17 mouse cellular contexts compared by ENCODE assay signal in genomic region chr11:118723166-118723565, GRCm38 (mm10).
DNase-seq lines count a peak whose midpoint lies in the region; ATAC-seq and TF ChIP-seq lines count a peak whose summit lies in the region.
"Had no signal": no experiment of that assay in that cellular context is flagged by ENCODE, and none has a peak within 500 bp of the region (broad histone marks: within the 10 kb centered on the region; RNA-seq: fewer than 3 reads in every experiment).

No protein-coding gene starts in this region.

- H3K9me3 ChIP-seq in hindbrain, embryonic 14.5 days (ENCODE audit: control insufficient read depth, low read length): no peaks in the 10 kb centered on the region
- H3K9me3 ChIP-seq in hindbrain, embryonic 10.5 days: no peaks in the 10 kb centered on the region
- H3K9me3 ChIP-seq in lung, embryonic 14.5 days (ENCODE audit: low read depth, low read length): no peaks in the 10 kb centered on the region
- H3K9me3 ChIP-seq in neural tube, embryonic 15.5 days (replicated peaks): no peaks in the 10 kb centered on the region
- H3K9me3 ChIP-seq: embryonic facial prominence, embryonic 12.5 days; forebrain, embryonic 15.5 days; heart, embryonic 13.5 days had no signal

- 70% methylated on average over 8 of the region's 8 CpGs for WGBS in hindbrain, embryonic 14.5 days
- 75% methylated on average over 8 of the region's 8 CpGs for WGBS in hindbrain, embryonic 10.5 days
- WGBS in lung, embryonic 14.5 days: 36% methylated on average over 8 of the region's 8 CpGs
- WGBS in neural tube, embryonic 15.5 days: 74% methylated on average over 8 of the region's 8 CpGs

- H3K4me1 ChIP-seq in hindbrain, embryonic 14.5 days (replicated peaks; ENCODE audit: control insufficient read depth, insufficient read depth, low read length): peaks cover 26% of the 10 kb centered on the region
- peaks cover 47% of the 10 kb centered on the region for H3K4me1 ChIP-seq in hindbrain, embryonic 10.5 days (replicated peaks)
- peaks cover 13% of the 10 kb centered on the region for H3K4me1 ChIP-seq in lung, embryonic 14.5 days (ENCODE audit: insufficient read depth)
- H3K4me1 ChIP-seq in neural tube, embryonic 15.5 days: peaks cover 41% of the 10 kb centered on the region
- H3K4me1 ChIP-seq: embryonic facial prominence, embryonic 12.5 days had no signal

- H3K27ac ChIP-seq in hindbrain, embryonic 14.5 days: peak overlapping the region; percentile 57
- no peak overlapping the region for H3K27ac ChIP-seq in hindbrain, embryonic 10.5 days
- no peak overlapping the region for H3K27ac ChIP-seq in lung, embryonic 14.5 days (ENCODE audit: low read depth)
- H3K27ac ChIP-seq in neural tube, embryonic 15.5 days (replicated peaks): peak overlapping the region; percentile 42
- H3K27ac ChIP-seq: embryonic facial prominence, embryonic 12.5 days; forebrain, embryonic 15.5 days; heart, embryonic 13.5 days had no signal

- no peak for DNase-seq in hindbrain, embryonic 14.5 days (ENCODE audit: low spot score)
- no peak for DNase-seq in hindbrain, embryonic 10.5 days (ENCODE audit: low spot score)
- peak; percentile 62 for DNase-seq in lung, embryonic 14.5 days
- DNase-seq in lung, postnatal 25 days (ENCODE audit: low spot score): no peak
- DNase-seq in lung, postnatal 36 days: peak; percentile 13
- DNase-seq in layer of hippocampus, adult 11-12 months (ENCODE audit: low spot score): no peak
- DNase-seq: adrenal gland, postnatal 10 days; cerebellum, adult 11-12 months; cerebellum, adult 9-10 months; cerebellum, postnatal 25 days; gastrocnemius, postnatal 36 days; heart, adult 11 months; heart, postnatal 36 days had no signal

- H3K9ac ChIP-seq in hindbrain, embryonic 14.5 days: no peak overlapping the region
- no peak overlapping the region for H3K9ac ChIP-seq in lung, embryonic 14.5 days
- H3K9ac ChIP-seq in neural tube, embryonic 15.5 days (replicated peaks): no peak overlapping the region
- H3K9ac ChIP-seq: embryonic facial prominence, embryonic 12.5 days; forebrain, embryonic 15.5 days; heart, embryonic 13.5 days had no signal

- no peak overlapping the region for H3K4me2 ChIP-seq in hindbrain, embryonic 14.5 days (replicated peaks)
- no peak overlapping the region for H3K4me2 ChIP-seq in lung, embryonic 14.5 days
- H3K4me2 ChIP-seq in neural tube, embryonic 15.5 days: no peak overlapping the region
- H3K4me2 ChIP-seq: embryonic facial prominence, embryonic 12.5 days; forebrain, embryonic 15.5 days; heart, embryonic 13.5 days had no signal

- no peaks in the 10 kb centered on the region for H3K27me3 ChIP-seq in hindbrain, embryonic 14.5 days (ENCODE audit: control insufficient read depth, insufficient read depth, low read length)
- H3K27me3 ChIP-seq in hindbrain, embryonic 10.5 days (ENCODE audit: insufficient read depth, poor library complexity, severe bottlenecking): no peaks in the 10 kb centered on the region
- no peaks in the 10 kb centered on the region for H3K27me3 ChIP-seq in lung, embryonic 14.5 days (ENCODE audit: insufficient read depth, low read length)
- no peaks in the 10 kb centered on the region for H3K27me3 ChIP-seq in neural tube, embryonic 15.5 days (replicated peaks)
- H3K27me3 ChIP-seq: embryonic facial prominence, embryonic 12.5 days; forebrain, embryonic 15.5 days had no signal

- no peak for TF ChIP-seq CTCF in lung, embryonic 14.5 days (IDR thresholded peaks at IDR 0.05; ENCODE audit: low read depth)

- no peak for ATAC-seq in hindbrain, embryonic 14.5 days (ENCODE audit: low FRiP score)
- peak; percentile 39; the same call in 1 of the 2 replicates for ATAC-seq in lung, embryonic 14.5 days (ENCODE audit: insufficient read depth)
- ATAC-seq in neural tube, embryonic 15.5 days (ENCODE audit: low FRiP score): no peak
- ATAC-seq: forebrain, embryonic 15.5 days had no signal

- H3K4me3 ChIP-seq in hindbrain, embryonic 14.5 days (replicated peaks; ENCODE audit: low read length): no peak overlapping the region
- no peak overlapping the region for H3K4me3 ChIP-seq in hindbrain, embryonic 10.5 days
- no peak overlapping the region for H3K4me3 ChIP-seq in lung, embryonic 14.5 days (ENCODE audit: low read depth, low read length)
- H3K4me3 ChIP-seq in neural tube, embryonic 15.5 days (replicated peaks): no peak overlapping the region
- H3K4me3 ChIP-seq: embryonic facial prominence, embryonic 12.5 days; forebrain, embryonic 15.5 days; heart, embryonic 13.5 days had no signal

- H3K36me3 ChIP-seq in hindbrain, embryonic 14.5 days (replicated peaks; ENCODE audit: control insufficient read depth, insufficient read depth): no peaks in the 10 kb centered on the region
- no peaks in the 10 kb centered on the region for H3K36me3 ChIP-seq in hindbrain, embryonic 10.5 days
- H3K36me3 ChIP-seq in lung, embryonic 14.5 days (ENCODE audit: insufficient read depth): no peaks in the 10 kb centered on the region
- no peaks in the 10 kb centered on the region for H3K36me3 ChIP-seq in neural tube, embryonic 15.5 days
- H3K36me3 ChIP-seq: embryonic facial prominence, embryonic 12.5 days; forebrain, embryonic 15.5 days; heart, embryonic 13.5 days had no signal

Comparison
In these comparisons a context has a peak if more than half of its experiments do, and no peak if none do; other contexts are left out.
1. DNase-seq: peak in lung, embryonic 14.5 days (single experiment) and lung, postnatal 36 days (single experiment); none in hindbrain, embryonic 14.5 days (single experiment), hindbrain, embryonic 10.5 days (single experiment), lung, postnatal 25 days (single experiment) and layer of hippocampus, adult 11-12 months (single experiment).
2. H3K27ac ChIP-seq: peak in hindbrain, embryonic 14.5 days (single experiment) and neural tube, embryonic 15.5 days (single experiment); none in hindbrain, embryonic 10.5 days (single experiment) and lung, embryonic 14.5 days (single experiment).